Mouse (Mus musculus): ENCODE measurements around the gene Nat14.

DNA sequence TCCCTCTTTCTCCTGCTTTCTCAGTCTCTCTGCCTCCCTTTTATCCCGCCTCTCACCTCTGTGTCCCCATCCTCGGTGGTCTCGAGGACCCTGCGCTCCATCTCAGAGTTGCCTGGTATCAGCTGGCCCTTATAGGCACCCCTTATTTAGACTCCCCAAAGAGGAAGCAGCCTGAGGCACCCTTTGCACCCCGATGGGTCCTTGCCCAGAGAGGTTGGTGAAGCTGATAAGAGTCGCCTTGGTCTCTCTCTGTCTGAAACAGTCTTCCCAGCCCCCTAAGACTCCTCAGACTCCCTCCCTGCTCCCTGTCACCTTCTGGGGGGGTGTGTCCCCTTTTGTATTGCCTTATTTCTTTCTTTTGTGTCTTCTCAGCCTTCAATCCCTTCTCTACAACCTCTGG is 49.2 kb downstream of the Nat14 start, which contains the start of gene Sbk3:
- TF ChIP-seq CTCF (IDR thresholded peaks at IDR 0.05; ENCODE audit: low read depth, low read length) (no peak), POLR2A (IDR thresholded peaks at IDR 0.05; ENCODE audit: borderline replicate concordance, low read depth, low read length) (no peak)
